8 mouse cellular contexts compared by ENCODE assay signal in the genomic region with DNA sequence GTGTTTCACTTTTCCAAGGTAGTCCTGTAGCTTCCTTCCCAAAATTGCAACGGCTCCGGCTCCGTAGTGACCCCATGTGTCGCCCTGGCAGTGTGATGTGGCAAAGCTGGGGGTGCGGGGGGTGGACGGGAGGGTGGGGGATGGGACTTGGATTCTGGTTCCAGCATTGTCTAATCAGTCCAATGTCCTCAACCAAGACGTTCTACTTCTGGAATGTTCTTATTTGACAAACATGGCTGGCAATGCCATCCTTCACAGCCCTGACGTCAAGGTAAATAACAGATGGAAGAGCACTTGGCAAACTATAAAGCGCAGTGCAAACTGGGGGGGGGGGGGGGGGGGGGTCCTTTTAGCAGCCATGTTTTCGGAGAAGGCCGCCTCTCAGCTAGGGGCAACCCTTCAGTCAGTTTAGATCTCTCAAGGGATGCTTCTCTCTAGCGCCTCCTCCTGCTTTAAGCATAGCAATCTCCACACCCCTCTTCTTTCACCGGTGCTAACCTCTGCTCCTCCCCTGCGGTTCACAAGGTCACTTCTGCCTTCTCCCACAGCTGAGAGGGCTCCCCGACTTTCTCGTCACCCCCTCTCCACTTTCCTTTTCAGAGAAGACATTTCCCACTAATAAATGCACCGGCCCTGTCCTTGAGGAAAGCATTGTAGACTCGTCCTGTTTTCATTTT. TPM values are rescaled to one million over a fixed set of nuclear protein-coding genes. Genes with fewer than 3 reads are reported as not detected.
DNase-seq lines count a peak whose midpoint lies in the region; ATAC-seq and TF ChIP-seq lines count a peak whose summit lies in the region.

No protein-coding gene starts in this region.

- no peak overlapping the region for H3K9ac ChIP-seq in heart, embryonic 16.5 days (ENCODE audit: low read length)
- no peak overlapping the region for H3K9ac ChIP-seq in heart, adult 2 months (ENCODE audit: low read depth, low read length)
- no peak overlapping the region for H3K9ac ChIP-seq in liver, embryonic 13.5 days

- no peaks in the 10 kb centered on the region for H3K27me3 ChIP-seq in heart, embryonic 16.5 days (ENCODE audit: control insufficient read depth, insufficient read depth, low read length)
- H3K27me3 ChIP-seq in heart, adult 2 months (ENCODE audit: control insufficient read depth, insufficient read depth, low read length), result no peaks in the 10 kb centered on the region
- peaks cover 18% of the 10 kb centered on the region for H3K27me3 ChIP-seq in E14TG2a.4 (ENCODE audit: insufficient read depth, low read length)
- H3K27me3 ChIP-seq in liver, embryonic 13.5 days, result no peaks in the 10 kb centered on the region

- peak overlapping the region; percentile 24 for H3K4me3 ChIP-seq in heart, embryonic 16.5 days (ENCODE audit: low read length)
- no peak overlapping the region; the same call in 1 of the 2 replicates for H3K4me3 ChIP-seq in heart, adult 2 months
- peak overlapping the region; percentile 48 for H3K4me3 ChIP-seq in E14TG2a.4 (replicated peaks; ENCODE audit: low read length)
- peak overlapping the region; percentile 14 for H3K4me3 ChIP-seq in liver, embryonic 13.5 days (replicated peaks)

- no peak overlapping the region for H3K27ac ChIP-seq in heart, embryonic 16.5 days (ENCODE audit: low read length)
- no peak overlapping the region for H3K27ac ChIP-seq in heart, adult 2 months
- no peak overlapping the region for H3K27ac ChIP-seq in liver, embryonic 13.5 days

- H3K4me2 ChIP-seq in heart, embryonic 16.5 days (ENCODE audit: low read depth, low read length), result peak overlapping the region; percentile 52
- H3K4me2 ChIP-seq in liver, embryonic 13.5 days, result peak overlapping the region; percentile 43

- ATAC-seq in heart, embryonic 16.5 days (replicated peaks; ENCODE audit: extremely low read depth, insufficient read depth, low FRiP score), result 0 out of 2 replicates have a peak, but pooled peaks have one; percentile 37
- no peak for ATAC-seq in liver, embryonic 13.5 days (ENCODE audit: low read depth)

- WGBS in heart, embryonic 16.5 days, result 43% methylated on average over 18 of the region's 18 CpGs
- WGBS in heart, adult 2 months, result 45% methylated on average over 18 of the region's 18 CpGs
- 35% methylated on average over 18 of the region's 18 CpGs for WGBS in liver, embryonic 13.5 days (ENCODE audit: insufficient replicate concordance)

- no peak for TF ChIP-seq EP300 in heart, adult 2 months (IDR thresholded peaks at IDR 0.05; ENCODE audit: insufficient read depth, low read depth, low read length)

- no peaks in the 10 kb centered on the region for H3K79me2 ChIP-seq in heart, adult 2 months (replicated peaks; ENCODE audit: control insufficient read depth, insufficient read depth, low read length)

- no peaks in the 10 kb centered on the region for H3K4me1 ChIP-seq in heart, embryonic 16.5 days (ENCODE audit: control insufficient read depth, insufficient read depth, low read length)
- no peaks in the 10 kb centered on the region for H3K4me1 ChIP-seq in heart, adult 2 months (ENCODE audit: control insufficient read depth, insufficient read depth, low read length)
- peaks cover 28% of the 10 kb centered on the region for H3K4me1 ChIP-seq in E14TG2a.4 (replicated peaks; ENCODE audit: low read depth, low read length)
- H3K4me1 ChIP-seq in liver, embryonic 13.5 days (replicated peaks), result peaks cover 10% of the 10 kb centered on the region

- intact Hi-C loops in heart, adult 2 months (cut with DNase I), result no loop called here

- DNase-seq in heart, adult 2 months, result no peak
- peak; percentile 26 for DNase-seq in embryo, embryonic 10.5 days (ENCODE audit: low spot score)
- DNase-seq in liver, embryonic 13.5 days, result no peak
- no peak for DNase-seq in cerebellum, adult 9-11 months
- DNase-seq in MN1 (ENCODE audit: low spot score), result no peak
- DNase-seq in urinary bladder, adult 18-20 months (ENCODE audit: low spot score in 2 of 2), result no peak

- TF ChIP-seq CTCF in heart, adult 2 months (IDR thresholded peaks at IDR 0.05), result no peak
- 0 out of 2 replicates have a peak, but pooled peaks have one; percentile 10 for TF ChIP-seq CTCF in E14TG2a.4 (conservative IDR thresholded peaks at IDR 0.05; ENCODE audit: low read length)

- H3K9me3 ChIP-seq in heart, embryonic 16.5 days (replicated peaks; ENCODE audit: control insufficient read depth, low read length), result no peaks in the 10 kb centered on the region
- H3K9me3 ChIP-seq in E14TG2a.4 (ENCODE audit: low read length), result no peaks in the 10 kb centered on the region
- no peaks in the 10 kb centered on the region for H3K9me3 ChIP-seq in liver, embryonic 13.5 days (replicated peaks)

- no peak for TF ChIP-seq POLR2A in heart, adult 2 months (IDR thresholded peaks at IDR 0.05; ENCODE audit: insufficient read depth, low read depth, low read length)

- no peaks in the 10 kb centered on the region for H3K36me3 ChIP-seq in heart, embryonic 16.5 days (ENCODE audit: control insufficient read depth, insufficient read depth)
- H3K36me3 ChIP-seq in heart, adult 2 months (ENCODE audit: control insufficient read depth, insufficient read depth, low read length), result no peaks in the 10 kb centered on the region
- H3K36me3 ChIP-seq in E14TG2a.4 (ENCODE audit: insufficient read depth, low read length), result no peaks in the 10 kb centered on the region
- H3K36me3 ChIP-seq in liver, embryonic 13.5 days, result no peaks in the 10 kb centered on the region

RNA-seq across cellular contexts. Expression of gene Rps29, which starts 29.2 kb away (rescaled TPM):
- polyA plus RNA-seq in heart, embryonic 16.5 days (2015; fragmentation: Nextera tagmentation; extraction: Ambion mirVana), result 999 and 1,027 TPM in 2 replicates
- total RNA-seq in heart, adult 2 months (2021), result 1,000 to 10,000 TPM; 1,353 to 1,535 TPM
- 945 and 1,207 TPM in 2 replicates for polyA plus RNA-seq in heart, adult 2 months (2012; rRNA removed)
- polyA plus RNA-seq in liver, embryonic 13.5 days (2015; fragmentation: Nextera tagmentation; extraction: Ambion mirVana), result 1,343 and 1,574 TPM in 2 replicates

RNA-seq across cellular contexts. Expression of gene Lrr1, which starts 38.8 kb away (rescaled TPM):
- polyA plus RNA-seq in heart, embryonic 16.5 days (2015; fragmentation: Nextera tagmentation; extraction: Ambion mirVana), result 13.5 and 14.0 TPM in 2 replicates
- not detected for total RNA-seq in heart, adult 2 months (2021)
- polyA plus RNA-seq in heart, adult 2 months (2012; rRNA removed), result not detected in 2 replicates
- 24.6 and 28.9 TPM in 2 replicates for polyA plus RNA-seq in liver, embryonic 13.5 days (2015; fragmentation: Nextera tagmentation; extraction: Ambion mirVana)

RNA-seq across cellular contexts. Expression of gene Rpl36al, which starts 54.1 kb away (rescaled TPM):
- polyA plus RNA-seq in heart, embryonic 16.5 days (2015; fragmentation: Nextera tagmentation; extraction: Ambion mirVana), result 395 and 435 TPM in 2 replicates
- 100 to 1,000 TPM; 196 to 230 TPM for total RNA-seq in heart, adult 2 months (2021)
- polyA plus RNA-seq in heart, adult 2 months (2012; rRNA removed), result 91.2 and 92.2 TPM in 2 replicates
- polyA plus RNA-seq in liver, embryonic 13.5 days (2015; fragmentation: Nextera tagmentation; extraction: Ambion mirVana), result 736 and 806 TPM in 2 replicates

RNA-seq across cellular contexts. Expression of gene Mgat2, which starts 54.2 kb away (rescaled TPM):
- 33.4 and 40.2 TPM in 2 replicates for polyA plus RNA-seq in heart, embryonic 16.5 days (2015; fragmentation: Nextera tagmentation; extraction: Ambion mirVana)
- 10 to 100 TPM; 18.9 to 19.2 TPM for total RNA-seq in heart, adult 2 months (2021)
- 6.5 and 10.6 TPM in 2 replicates for polyA plus RNA-seq in heart, adult 2 months (2012; rRNA removed)
- polyA plus RNA-seq in liver, embryonic 13.5 days (2015; fragmentation: Nextera tagmentation; extraction: Ambion mirVana), result 27.9 and 32.2 TPM in 2 replicates

Comparison
In these comparisons a context has a peak if more than half of its experiments do, and no peak if none do; other contexts are left out.
1. RNA of gene Lrr1, which starts 38.8 kb away (polyA plus RNA-seq): 24.6 to 28.9 TPM in liver, embryonic 13.5 days and 13.5 to 14.0 TPM in heart, embryonic 16.5 days; not detected in heart, adult 2 months; every median in the first group is over 10 times any median in the second.